Mouse (Mus musculus): ENCODE measurements at regions not wholly inside any gene's neighbourhood (a gene's known extent, or its start where the extent isn't known, plus 50 kb on each side); places are given as distances from the start of the nearest gene placed in this dataset.

DNA sequence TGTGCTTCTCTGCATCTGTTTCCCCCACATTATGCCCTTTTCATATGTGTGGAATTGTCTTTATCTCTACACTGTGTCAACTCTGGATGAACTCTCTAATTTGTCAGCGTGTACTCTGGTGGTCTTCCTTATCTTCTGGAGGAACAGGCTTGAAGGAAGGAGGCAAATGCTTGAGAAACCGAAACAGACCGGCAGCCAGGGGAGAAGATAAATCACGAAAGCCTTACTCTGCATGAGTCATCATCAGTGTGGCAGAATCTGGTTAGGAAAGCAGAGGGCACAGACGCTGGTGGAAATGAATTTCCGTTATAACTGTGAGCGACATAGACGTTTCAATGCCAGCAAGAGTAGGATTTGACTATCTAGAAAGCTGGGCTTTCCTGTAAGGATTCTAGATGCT, 100.0 kb upstream of the Slc30a5 start:
- Histone ChIP-seq H3K27me3 (ENCODE audit: control insufficient read depth, insufficient read depth, low read length) (no peaks in the 10 kb centered on the region), H3K4me2 (replicated peaks; ENCODE audit: low read depth, low read length) (no peak overlapping the region), H3K36me3 (ENCODE audit: control insufficient read depth, insufficient read depth, low read length) (no peaks in the 10 kb centered on the region), H3K9ac (ENCODE audit: low read depth, low read length) (no peak overlapping the region), H3K27ac (ENCODE audit: low read depth, low read length) (no peak overlapping the region), H3K4me3 (ENCODE audit: low read length) (no peak overlapping the region), H3K9me3 (ENCODE audit: control insufficient read depth, low read length) (no peaks in the 10 kb centered on the region), H3K4me1 (ENCODE audit: control insufficient read depth, insufficient read depth, low read length) (no peaks in the 10 kb centered on the region)
- WGBS, result 79% methylated on average over 8 of the region's 8 CpGs
- no peak for ATAC-seq (ENCODE audit: low FRiP score, low TSS enrichment)

DNA sequence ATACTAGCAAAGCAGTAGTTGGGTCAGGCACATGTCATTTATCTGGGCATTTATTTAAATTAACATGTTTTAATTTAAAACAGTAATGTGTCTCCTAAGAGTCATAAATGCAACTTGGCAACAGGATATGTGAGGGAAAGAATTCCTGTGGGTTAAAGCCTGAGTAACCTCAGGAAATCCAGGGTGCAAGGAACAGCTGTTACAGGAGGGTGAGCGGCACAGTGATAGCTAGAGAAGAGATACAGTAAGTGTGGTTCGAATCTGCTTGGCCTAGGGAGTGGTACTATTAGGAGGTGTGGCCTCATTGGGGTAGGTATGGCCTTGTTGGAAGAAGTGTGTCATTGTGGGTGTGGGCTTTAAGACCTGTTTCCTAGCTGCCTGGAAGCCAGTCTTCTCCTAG, 66.3 kb upstream of the Slc30a5 start:
- Histone ChIP-seq H3K9me3 (ENCODE audit: control insufficient read depth, low read length) (no peaks in the 10 kb centered on the region), H3K9ac (ENCODE audit: low read depth, low read length) (no peak overlapping the region), H3K36me3 (ENCODE audit: control insufficient read depth, insufficient read depth, low read length) (no peaks in the 10 kb centered on the region), H3K27ac (ENCODE audit: low read depth, low read length) (no peak overlapping the region), H3K4me2 (replicated peaks; ENCODE audit: low read depth, low read length) (no peak overlapping the region), H3K27me3 (ENCODE audit: control insufficient read depth, insufficient read depth, low read length) (no peaks in the 10 kb centered on the region), H3K4me3 (ENCODE audit: low read length) (no peak overlapping the region), H3K4me1 (ENCODE audit: control insufficient read depth, insufficient read depth, low read length) (no peaks in the 10 kb centered on the region)
- no peak for ATAC-seq (ENCODE audit: low FRiP score, low TSS enrichment)
- WGBS, result 70% methylated on average over 2 of the region's 2 CpGs

DNA sequence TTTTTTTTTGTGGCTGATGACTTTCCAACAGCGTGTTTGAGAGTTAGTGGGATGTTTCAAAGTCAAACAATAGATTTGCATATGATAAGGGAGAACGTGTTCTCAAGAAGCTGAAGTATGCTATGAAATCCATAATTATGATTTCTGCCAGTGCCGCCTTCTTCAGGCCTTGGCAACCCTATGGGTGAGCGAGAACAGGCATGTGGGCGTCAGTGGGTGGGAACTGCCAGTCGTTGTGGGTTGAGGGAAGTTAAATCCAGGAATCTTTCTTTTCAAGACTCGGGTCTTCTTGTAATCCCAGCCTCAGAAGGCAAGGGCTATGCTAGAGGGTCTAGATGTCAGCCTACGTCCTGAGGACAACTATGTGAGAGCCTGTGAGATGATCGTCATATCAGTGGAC, 60.6 kb upstream of the Slc30a5 start:
- Histone ChIP-seq H3K27ac (ENCODE audit: low read depth, low read length) (no peak overlapping the region), H3K4me1 (ENCODE audit: control insufficient read depth, insufficient read depth, low read length) (no peaks in the 10 kb centered on the region), H3K4me3 (ENCODE audit: low read length) (no peak overlapping the region), H3K36me3 (ENCODE audit: control insufficient read depth, insufficient read depth, low read length) (no peaks in the 10 kb centered on the region), H3K4me2 (replicated peaks; ENCODE audit: low read depth, low read length) (no peak overlapping the region), H3K9me3 (ENCODE audit: control insufficient read depth, low read length) (no peaks in the 10 kb centered on the region), H3K9ac (ENCODE audit: low read depth, low read length) (no peak overlapping the region), H3K27me3 (ENCODE audit: control insufficient read depth, insufficient read depth, low read length) (no peaks in the 10 kb centered on the region)
- WGBS, result 93% methylated on average over 9 of the region's 9 CpGs
- no peak for ATAC-seq (ENCODE audit: low FRiP score, low TSS enrichment)

DNA sequence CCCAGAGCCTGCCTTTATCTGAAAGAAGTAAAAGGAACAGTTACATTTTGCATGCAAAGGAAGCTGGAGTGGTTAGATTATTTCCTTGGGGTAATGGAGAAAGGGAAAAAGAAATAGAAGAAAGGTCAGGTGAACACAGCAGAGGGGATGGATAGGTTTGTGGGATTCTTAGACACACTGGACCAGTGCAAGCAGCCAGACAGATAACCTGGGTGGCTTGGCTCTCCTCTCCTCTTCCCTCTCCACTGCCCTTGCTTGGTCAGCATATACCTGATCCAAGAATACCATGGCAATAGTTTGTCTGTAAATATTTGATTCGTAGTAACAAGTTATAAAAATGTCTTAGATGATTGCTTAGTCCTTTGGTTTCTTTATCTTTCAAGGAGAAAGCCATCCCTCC, 59.9 kb upstream of the Slc30a5 start:
- no peaks in the 10 kb centered on the region for H3K9me3 ChIP-seq (ENCODE audit: control insufficient read depth, low read length)
- no peak overlapping the region for H3K4me3 ChIP-seq (ENCODE audit: low read length)
- whole genome bisulfite sequencing, result 76% methylated on average over 1 of the region's 1 CpGs
- no peaks in the 10 kb centered on the region for H3K4me1 ChIP-seq (ENCODE audit: control insufficient read depth, insufficient read depth, low read length)
- ATAC-seq (ENCODE audit: low FRiP score, low TSS enrichment), result no peak
- no peak overlapping the region for H3K9ac ChIP-seq (ENCODE audit: low read depth, low read length)
- H3K36me3 ChIP-seq (ENCODE audit: control insufficient read depth, insufficient read depth, low read length), result no peaks in the 10 kb centered on the region
- no peaks in the 10 kb centered on the region for H3K27me3 ChIP-seq (ENCODE audit: control insufficient read depth, insufficient read depth, low read length)
- no peak overlapping the region for H3K4me2 ChIP-seq (replicated peaks; ENCODE audit: low read depth, low read length)
- no peak overlapping the region for H3K27ac ChIP-seq (ENCODE audit: low read depth, low read length)

DNA sequence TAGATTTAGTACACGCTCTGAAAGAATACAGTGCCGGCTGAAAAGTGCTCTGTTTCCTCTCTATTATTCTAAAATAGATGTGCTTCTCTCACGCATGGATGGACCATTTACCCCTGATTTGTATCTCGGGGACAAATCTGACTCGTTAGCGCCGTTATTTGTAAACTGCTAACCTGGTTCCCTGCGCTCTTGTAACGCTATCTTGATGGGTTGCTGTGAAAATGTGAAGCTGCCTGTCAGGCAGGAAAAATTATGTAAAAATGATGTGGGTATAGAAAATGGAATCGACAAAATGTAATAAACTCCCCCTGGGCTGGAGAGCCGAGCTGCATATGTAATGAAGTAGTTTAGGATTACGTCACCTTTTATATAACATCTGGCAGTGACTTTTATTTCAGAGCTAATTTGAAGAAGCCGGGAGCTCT, 59.4 kb upstream of the Slc30a5 start:
- no peaks in the 10 kb centered on the region for H3K9me3 ChIP-seq (ENCODE audit: control insufficient read depth, low read length)
- WGBS, result 48% methylated on average over 13 of the region's 13 CpGs
- H3K4me3 ChIP-seq (ENCODE audit: low read length), result no peak overlapping the region
- no peak overlapping the region for H3K27ac ChIP-seq (ENCODE audit: low read depth, low read length)
- H3K4me2 ChIP-seq (replicated peaks; ENCODE audit: low read depth, low read length), result peak overlapping the region; percentile 8; the same call in 1 of the 2 replicates
- H3K36me3 ChIP-seq (ENCODE audit: control insufficient read depth, insufficient read depth, low read length), result no peaks in the 10 kb centered on the region
- no peak for ATAC-seq (ENCODE audit: low FRiP score, low TSS enrichment)
- H3K4me1 ChIP-seq (ENCODE audit: control insufficient read depth, insufficient read depth, low read length), result no peaks in the 10 kb centered on the region
- no peak overlapping the region for H3K9ac ChIP-seq (ENCODE audit: low read depth, low read length)
- no peaks in the 10 kb centered on the region for H3K27me3 ChIP-seq (ENCODE audit: control insufficient read depth, insufficient read depth, low read length)

DNA sequence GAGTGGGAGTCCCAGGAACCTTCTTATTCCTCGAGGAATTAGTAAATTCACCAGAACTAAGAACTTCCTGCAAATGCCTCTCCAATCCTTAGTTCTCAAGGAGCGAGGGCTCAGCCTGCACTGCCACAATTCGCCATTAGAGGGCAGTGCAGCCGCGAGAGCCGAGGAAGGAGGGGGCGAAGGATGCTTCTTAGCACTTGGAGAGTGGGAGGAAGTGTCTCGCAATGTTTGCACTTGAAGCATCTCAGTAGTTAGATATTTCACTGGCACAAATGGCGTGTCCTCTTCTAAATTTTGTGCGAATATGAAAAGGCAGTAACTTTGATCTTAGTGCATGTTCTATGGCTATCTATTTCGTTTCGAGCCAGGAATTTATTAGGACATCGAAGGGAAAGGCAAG, 59.0 kb upstream of the Slc30a5 start:
- no peak for ATAC-seq (ENCODE audit: low FRiP score, low TSS enrichment)
- 19% methylated on average over 13 of the region's 13 CpGs for WGBS
- no peak overlapping the region for H3K4me3 ChIP-seq (ENCODE audit: low read length)
- no peak overlapping the region for H3K9ac ChIP-seq (ENCODE audit: low read depth, low read length)
- H3K4me2 ChIP-seq (replicated peaks; ENCODE audit: low read depth, low read length), result 0 out of 2 replicates have a peak overlapping the region, but pooled peaks have one; percentile 8
- H3K4me1 ChIP-seq (ENCODE audit: control insufficient read depth, insufficient read depth, low read length), result no peaks in the 10 kb centered on the region
- no peak overlapping the region for H3K27ac ChIP-seq (ENCODE audit: low read depth, low read length)
- no peaks in the 10 kb centered on the region for H3K36me3 ChIP-seq (ENCODE audit: control insufficient read depth, insufficient read depth, low read length)
- H3K9me3 ChIP-seq (ENCODE audit: control insufficient read depth, low read length), result no peaks in the 10 kb centered on the region
- no peaks in the 10 kb centered on the region for H3K27me3 ChIP-seq (ENCODE audit: control insufficient read depth, insufficient read depth, low read length)

DNA sequence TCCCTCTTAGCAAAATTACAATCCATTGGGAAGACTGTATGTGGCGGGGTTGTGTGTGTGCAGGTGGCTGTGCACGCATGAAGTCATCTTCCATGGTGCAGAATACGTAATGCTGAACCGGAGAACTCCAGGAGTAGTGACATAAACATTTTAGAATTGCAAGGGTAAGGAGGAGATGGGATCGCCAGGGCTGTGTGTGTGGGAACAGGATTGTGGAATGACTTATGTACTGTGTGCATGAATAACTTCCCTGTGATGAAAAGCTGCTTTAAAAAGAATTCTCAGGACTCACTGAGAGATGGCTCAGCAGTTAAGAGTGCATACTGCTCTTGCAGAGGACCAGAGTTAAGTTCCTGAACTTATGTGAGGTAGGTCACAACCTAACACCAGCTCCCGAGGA, 57.2 kb upstream of the Slc30a5 start:
- Histone ChIP-seq H3K9ac (ENCODE audit: low read depth, low read length) (no peak overlapping the region), H3K9me3 (ENCODE audit: control insufficient read depth, low read length) (no peaks in the 10 kb centered on the region), H3K27me3 (ENCODE audit: control insufficient read depth, insufficient read depth, low read length) (no peaks in the 10 kb centered on the region), H3K36me3 (ENCODE audit: control insufficient read depth, insufficient read depth, low read length) (no peaks in the 10 kb centered on the region), H3K4me3 (ENCODE audit: low read length) (no peak overlapping the region), H3K27ac (ENCODE audit: low read depth, low read length) (no peak overlapping the region), H3K4me1 (ENCODE audit: control insufficient read depth, insufficient read depth, low read length) (no peaks in the 10 kb centered on the region), H3K4me2 (replicated peaks; ENCODE audit: low read depth, low read length) (no peak overlapping the region)
- no peak for ATAC-seq (ENCODE audit: low FRiP score, low TSS enrichment)
- 78% methylated on average over 6 of the region's 6 CpGs for WGBS

DNA sequence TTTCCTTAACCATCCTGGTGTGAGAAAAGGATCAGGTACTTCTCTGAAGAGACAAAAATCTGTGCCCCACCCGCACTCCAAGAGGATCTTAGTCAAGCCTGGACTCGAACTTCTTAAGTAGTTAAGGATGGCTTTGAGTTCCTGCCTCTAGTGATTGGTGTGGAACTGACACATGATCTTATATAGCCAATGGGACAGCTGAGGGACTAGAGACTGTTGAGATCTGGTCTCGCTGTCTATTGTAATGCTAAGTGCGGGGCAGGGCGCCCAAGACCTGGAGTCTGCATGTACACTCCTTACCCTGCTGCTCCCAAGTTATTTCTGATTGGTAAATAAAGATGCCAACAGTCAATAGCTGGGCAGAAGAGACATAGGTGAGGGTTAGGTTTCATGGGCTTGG, 55.3 kb upstream of the Slc30a5 start:
- H3K27ac ChIP-seq (ENCODE audit: low read depth, low read length), result no peak overlapping the region
- H3K4me3 ChIP-seq (ENCODE audit: low read length), result no peak overlapping the region
- H3K9ac ChIP-seq (ENCODE audit: low read depth, low read length), result no peak overlapping the region
- ATAC-seq (ENCODE audit: low FRiP score, low TSS enrichment), result no peak
- no peaks in the 10 kb centered on the region for H3K4me1 ChIP-seq (ENCODE audit: control insufficient read depth, insufficient read depth, low read length)
- no peaks in the 10 kb centered on the region for H3K27me3 ChIP-seq (ENCODE audit: control insufficient read depth, insufficient read depth, low read length)
- H3K4me2 ChIP-seq (replicated peaks; ENCODE audit: low read depth, low read length), result no peak overlapping the region
- WGBS, result 91% methylated on average over 5 of the region's 5 CpGs
- no peaks in the 10 kb centered on the region for H3K36me3 ChIP-seq (ENCODE audit: control insufficient read depth, insufficient read depth, low read length)
- H3K9me3 ChIP-seq (ENCODE audit: control insufficient read depth, low read length), result no peaks in the 10 kb centered on the region

DNA sequence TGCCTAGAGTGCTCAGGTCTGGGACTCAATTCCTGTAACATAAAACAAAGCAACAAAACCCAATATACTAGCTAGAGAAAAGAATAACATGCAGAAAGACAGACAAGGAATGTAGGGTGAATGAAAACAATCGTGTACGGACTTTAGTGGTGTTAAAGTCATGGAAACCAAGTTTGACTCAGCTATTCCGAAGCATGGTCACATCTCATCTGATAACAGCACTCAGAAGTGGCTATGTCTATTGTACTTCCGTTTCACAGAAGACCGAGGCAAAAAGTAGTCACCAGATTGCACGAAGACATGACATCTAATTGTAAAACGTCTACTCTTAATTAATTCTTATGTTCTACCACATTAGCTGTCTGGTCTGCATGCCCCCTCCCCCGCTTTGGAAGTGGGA, 50.5 kb upstream of the Slc30a5 start:
- no peak for ATAC-seq (ENCODE audit: low FRiP score, low TSS enrichment)
- WGBS, result 81% methylated on average over 8 of the region's 8 CpGs
- H3K4me3 ChIP-seq (ENCODE audit: low read length), result no peak overlapping the region

More for the DNA sequence above, 50.5 kb upstream of the Slc30a5 start:
- Histone ChIP-seq H3K36me3 (ENCODE audit: control insufficient read depth, insufficient read depth, low read length) (no peaks in the 10 kb centered on the region), H3K27ac (ENCODE audit: low read depth, low read length) (no peak overlapping the region), H3K4me1 (ENCODE audit: control insufficient read depth, insufficient read depth, low read length) (no peaks in the 10 kb centered on the region), H3K9me3 (ENCODE audit: control insufficient read depth, low read length) (no peaks in the 10 kb centered on the region), H3K27me3 (ENCODE audit: control insufficient read depth, insufficient read depth, low read length) (no peaks in the 10 kb centered on the region), H3K9ac (ENCODE audit: low read depth, low read length) (no peak overlapping the region), H3K4me2 (replicated peaks; ENCODE audit: low read depth, low read length) (no peak overlapping the region)
